Mouse (Mus musculus) left cerebral cortex, adult 9 months (tissue): ENCODE data around the gene Antxr1.
A peak's percentile ranks its signal among the peaks of the same experiment; 100 is the strongest.

Experiments
- DNase-seq, 2 experiments: peaks; one replicate each; pipeline ENCODE4 v3.0.0; 2022; ENCODE audit warnings: low spot score in 2 of 2

Gene Antxr1

GRCm38 (mm10) chr6:87335091-87335934, at the start of gene Antxr1:
Gene Antxr1 (minus strand): TSS chr6:87335821.
- DNase-seq = peak in 1 of 2 experiments; percentile 46

DNA sequence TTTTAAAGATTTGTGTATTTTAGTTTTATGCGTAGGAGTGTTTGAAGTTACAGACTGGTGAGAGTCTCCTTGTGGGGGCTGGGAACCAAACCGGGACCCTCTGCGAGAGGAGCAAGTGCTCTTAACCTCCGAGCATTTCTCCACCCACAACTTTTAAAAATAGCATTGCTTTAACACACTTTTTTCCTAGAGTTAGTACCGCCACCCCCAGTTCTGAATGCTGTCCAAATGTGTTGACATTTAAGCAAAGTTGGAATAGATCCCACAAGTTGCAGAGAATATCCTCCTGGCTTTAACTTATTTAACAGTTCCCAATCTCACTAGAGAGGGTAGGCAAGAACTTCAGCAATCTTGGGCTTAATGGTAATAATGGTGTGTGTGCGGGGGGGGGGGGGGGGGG, 49.1 kb upstream of the Antxr1 start:
- peak in 1 of 2 experiments; percentile 36 for DNase-seq

GRCm38 (mm10) chr6:87383926-87384691, 48.5 kb upstream of the Antxr1 start:
- DNase-seq = peak in 1 of 2 experiments; percentile 36

DNA sequence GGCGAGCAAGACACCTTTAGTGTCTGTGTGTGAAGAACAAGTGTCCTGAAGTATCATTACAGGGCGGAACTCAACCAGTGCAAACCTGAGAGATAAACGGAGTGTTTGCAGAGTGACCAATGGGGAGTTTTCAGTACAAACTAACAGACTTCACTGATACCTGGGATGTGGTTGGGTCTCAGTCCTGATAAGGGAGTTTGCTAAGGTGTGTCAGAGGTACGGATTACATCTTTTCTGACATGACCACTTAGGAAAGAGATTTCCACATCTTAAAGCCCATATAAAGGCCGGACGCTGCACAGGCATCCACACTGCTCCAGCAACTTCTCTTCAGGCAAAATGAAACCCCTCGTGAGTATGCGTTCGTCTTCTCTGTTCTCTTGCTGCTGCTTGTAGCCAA, 37.4 kb upstream of the Antxr1 start, which contains the start of gene Gkn2:
Gene Gkn2 (plus strand): TSS at position 301 of the 400 bp plus-strand sequence.
- DNase-seq = no peak

GRCm38 (mm10) chr6:87369223-87369622, 33.6 kb upstream of the Antxr1 start:
- DNase-seq = no peak

DNA sequence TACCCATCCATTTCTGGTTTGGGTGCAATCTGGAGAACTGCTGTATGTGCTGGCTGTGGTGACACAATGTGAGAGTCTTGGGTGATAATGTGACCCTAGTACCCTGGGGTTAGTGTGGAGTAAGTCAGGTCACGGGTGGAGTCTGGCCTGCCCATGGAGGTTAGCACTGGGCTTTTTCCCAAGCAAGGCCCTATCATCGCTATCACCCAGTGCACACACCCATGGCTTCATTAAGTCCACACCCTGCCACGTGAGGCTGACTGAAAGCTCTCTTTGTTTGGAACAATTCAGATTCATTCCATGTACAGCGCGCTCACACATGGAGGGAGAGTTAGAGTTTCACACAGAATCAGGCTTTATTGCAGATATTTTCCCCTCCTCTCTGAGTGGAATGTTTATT, 18.8 kb upstream of the Antxr1 start:
- no peak for DNase-seq

GRCm38 (mm10) chr6:87350829-87351228, 15.2 kb upstream of the Antxr1 start, which contains the start of gene Gkn1:
Gene Gkn1 (minus strand): TSS chr6:87350942.
- no peak for DNase-seq

- DNase-seq = no peak
Measured at GRCm38 (mm10) chr6:87335935-87336295, 294 bp upstream of the Antxr1 start.

DNA sequence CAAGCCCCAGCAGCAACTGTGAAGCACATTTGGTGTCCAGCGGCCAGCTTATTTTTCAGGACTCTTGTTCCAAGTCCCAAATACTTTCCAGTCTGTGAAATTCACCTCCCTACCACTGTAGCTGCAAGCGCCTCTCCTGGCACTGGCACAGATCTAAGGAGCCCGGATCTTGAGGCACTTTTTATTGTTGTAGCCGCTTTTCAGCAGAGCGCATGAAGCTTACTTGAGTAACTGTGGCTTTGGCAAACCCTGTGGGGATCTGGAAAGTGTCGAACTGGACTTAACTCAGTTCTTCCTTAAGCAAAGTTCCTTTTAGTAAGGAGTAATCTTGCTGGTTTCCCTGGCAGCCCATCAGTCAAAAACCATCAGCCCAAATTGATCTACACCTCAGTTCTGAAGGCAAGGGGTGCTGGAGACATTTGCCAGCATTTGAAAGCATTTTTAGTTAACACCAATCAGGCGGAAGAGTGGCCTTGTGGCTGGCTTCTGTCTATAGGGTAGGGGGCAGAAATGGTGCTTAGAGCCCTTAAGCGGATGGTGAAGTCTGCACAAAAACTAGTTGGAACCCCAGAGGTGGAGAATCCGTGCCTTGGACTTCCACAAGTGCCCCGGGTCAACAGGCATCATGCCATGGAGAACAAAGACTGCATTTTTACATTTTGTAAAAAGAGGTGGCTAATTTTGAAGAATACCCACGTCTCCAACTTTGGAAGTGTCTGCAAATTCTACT, 1.1 kb downstream of the Antxr1 start:
- DNase-seq = peak in 1 of 2 experiments; percentile 61

GRCm38 (mm10) chr6:87332380-87332779, 3.2 kb downstream of the Antxr1 start:
- no peak for DNase-seq

DNA sequence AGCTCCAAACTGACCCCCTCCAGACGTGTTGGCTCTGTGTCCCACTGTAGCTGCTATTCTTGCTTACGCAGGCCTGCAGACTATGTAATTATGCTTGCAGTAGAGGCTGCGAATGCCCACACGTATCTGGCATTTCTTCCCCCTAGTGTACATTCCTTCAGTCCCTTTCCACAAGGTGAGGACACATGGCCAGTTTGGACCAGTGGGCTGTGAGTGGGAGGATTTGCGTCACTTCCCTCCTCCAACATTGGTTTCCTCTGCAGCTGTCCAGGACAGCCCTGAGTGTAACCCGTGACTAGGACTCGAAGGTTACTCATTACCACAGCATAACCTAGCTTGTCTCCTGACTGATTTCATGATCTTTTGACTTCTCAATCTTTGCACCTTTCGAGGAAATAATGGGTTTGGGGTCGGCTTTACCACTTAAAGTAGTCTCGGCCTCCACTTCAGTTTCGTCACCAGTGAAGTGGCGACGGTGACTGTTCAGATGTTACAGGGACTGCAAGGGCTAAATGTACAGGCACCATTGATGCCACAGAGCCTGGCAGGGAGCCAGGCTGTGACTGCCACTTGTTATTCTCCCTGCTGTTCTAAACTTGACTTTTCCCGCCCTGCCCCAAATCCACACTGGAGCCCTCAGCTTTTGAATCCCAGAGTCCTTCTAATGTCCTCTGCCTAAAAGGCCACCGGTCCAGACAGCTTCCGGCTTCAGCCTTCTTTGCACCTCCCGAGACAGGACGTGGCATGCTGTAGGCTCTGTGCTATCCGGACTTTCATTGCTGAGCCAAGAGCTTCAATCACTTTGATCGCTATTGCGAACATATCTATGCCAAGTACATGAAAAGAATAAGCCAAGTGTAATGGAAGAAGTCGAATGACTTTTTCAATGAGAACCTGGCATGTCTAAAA, 7.1 kb downstream of the Antxr1 start:
- peak in 1 of 2 experiments; percentile 27 for DNase-seq

DNA sequence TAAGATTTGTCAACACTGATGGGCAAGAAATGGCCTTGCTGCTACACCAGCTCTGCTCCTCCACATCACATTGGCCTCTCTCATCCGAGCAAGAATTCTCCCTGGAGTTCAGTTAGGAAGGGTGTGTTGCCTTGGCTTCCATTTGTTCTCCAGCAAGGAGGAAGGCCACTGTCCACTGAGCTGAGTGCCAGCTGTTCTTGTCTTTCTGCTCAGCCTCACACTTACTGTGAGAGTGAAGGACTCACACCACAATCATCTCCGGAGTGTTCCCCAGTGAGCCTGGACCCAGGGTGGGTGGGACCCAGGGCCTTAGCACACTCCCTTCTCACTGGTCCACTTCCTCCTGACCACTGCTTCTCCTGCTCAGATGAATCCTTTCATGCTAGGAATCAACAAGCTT, 8.7 kb downstream of the Antxr1 start:
- DNase-seq = no peak

- DNase-seq = peak in 1 of 2 experiments; percentile 36
Measured at GRCm38 (mm10) chr6:87323381-87323780, 12.2 kb downstream of the Antxr1 start.

DNA sequence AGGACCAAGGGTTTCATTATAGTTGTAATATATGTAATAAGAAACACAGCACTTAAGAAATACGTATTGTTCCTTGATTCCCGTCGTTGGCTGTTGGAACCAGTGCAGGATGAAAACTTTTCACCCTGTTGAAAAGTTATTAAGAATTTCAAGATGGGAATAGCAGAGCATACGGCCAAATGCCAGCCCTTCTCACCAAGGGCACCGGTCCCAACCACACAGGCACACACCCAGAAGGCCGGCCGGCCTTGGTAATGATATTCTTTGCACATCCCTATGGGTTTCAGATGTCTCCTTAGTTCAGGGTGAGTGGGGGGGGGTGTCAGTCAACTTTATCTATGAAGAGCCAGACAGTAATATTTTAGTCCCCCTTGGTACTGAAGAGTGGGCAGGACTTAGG, 17.0 kb downstream of the Antxr1 start:
- DNase-seq = no peak

DNA sequence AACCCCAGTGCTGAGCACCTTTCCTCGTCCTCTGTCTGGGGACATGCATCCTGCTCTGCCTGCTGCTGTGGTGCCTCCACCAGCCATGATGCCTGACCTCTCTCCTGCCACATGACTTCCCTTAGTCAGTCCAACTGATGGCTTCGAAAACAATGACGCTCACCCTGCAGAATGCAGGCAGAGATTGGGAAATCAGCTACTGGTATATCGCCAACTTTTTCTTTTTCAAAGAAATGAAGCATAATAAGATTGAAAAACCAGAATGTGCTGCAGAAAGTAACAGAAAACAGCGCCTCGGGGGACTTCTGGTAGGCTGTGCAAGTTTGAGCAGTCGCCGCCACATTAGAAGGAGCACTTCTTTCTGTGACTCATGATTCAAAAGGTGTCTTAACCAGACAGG, 18.7 kb downstream of the Antxr1 start:
- DNase-seq = no peak

DNA sequence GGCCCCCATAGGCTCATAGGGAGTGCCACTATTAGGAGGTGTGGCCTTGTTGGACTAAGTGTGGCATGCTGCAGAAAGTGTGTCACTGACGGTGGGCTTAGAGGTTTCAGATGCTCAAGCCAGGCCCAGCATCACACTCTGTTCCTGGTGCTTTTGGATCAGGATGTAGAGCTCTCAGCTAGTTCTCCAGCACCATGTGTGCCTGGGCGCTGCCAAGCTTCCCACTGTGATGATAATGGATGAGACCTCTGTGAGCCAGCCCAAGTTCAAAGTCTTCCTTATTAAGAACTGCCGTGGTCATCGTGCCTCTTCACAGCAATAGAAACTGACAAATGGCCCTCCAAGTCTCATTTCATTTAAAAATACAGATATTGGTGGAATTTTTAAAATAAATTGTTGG, 22.9 kb downstream of the Antxr1 start:
- DNase-seq = no peak

- DNase-seq = no peak
Measured at GRCm38 (mm10) chr6:87304486-87304885, 31.1 kb downstream of the Antxr1 start.

DNA sequence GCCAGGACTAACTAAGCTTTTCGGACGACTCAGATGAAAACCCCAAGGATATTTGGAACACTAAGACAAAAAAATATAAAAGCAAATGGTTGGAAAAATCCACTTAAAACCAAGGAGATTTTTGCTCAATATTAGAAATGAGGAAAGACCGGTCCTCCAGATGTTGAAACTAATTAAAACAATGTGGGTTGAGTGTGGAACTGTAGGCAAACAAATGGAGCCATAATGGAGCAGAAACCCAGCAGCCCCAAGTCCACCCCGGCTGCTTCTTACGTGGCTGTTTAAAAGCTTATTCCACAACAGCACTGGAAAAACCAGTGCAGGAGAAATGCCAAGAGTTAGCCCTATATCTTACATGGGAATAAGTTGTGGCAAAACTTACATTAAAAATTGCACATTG, 32.9 kb downstream of the Antxr1 start:
- DNase-seq = no peak

DNA sequence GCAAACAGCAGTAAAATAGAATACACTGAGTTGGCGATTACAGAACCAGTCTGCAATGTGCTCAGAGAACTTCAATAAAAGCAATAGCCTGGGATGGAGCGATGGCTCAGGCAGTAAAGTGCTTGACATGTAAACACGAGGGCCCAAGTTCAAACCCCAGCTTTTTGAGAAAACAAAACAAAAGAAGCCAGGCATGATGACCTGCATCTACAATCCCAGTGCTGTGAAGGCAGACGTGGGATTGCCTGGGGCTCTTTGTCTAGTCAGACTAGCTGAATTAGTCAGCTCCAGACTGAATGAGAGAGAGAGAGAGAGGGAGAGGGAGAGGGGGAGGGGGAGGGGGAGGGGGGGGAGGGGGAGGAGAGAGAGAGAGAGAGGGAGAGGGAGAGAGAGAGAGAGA, 33.6 kb downstream of the Antxr1 start:
- no peak for DNase-seq

DNA sequence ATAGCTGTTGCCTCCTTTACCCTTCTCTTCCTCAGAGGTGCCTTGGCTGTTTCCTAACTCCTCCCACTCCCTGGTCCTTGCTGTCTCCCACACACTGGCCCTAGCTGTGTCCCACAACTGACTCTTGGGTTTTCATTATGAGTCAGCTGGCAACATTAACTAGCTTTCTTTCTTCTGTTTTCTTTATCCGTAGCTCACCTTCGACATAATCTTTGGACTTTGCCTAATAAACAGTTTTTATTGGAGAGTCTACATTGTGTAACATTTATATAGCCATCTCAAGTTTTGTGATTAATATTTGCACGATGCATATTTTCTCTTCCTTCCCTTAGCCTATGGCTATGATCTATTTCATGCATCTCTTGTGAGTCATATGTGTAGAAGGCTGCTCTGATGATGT, 40.7 kb downstream of the Antxr1 start:
- no peak for DNase-seq
